Mouse (Mus musculus): Measurements from ENCODE around the gene Lrig2. TPM values are rescaled to one million over a fixed set of nuclear protein-coding genes. Genes with fewer than 3 reads are reported as not detected.

Lrig2 gene
- total RNA-seq, 2 experiments from 2014 or later, result 28.1 to 34.3 TPM

Other genes starting within 250 kb of the Lrig2 start
- 10 to 100 TPM; 23.0 to 23.2 TPM for gene Slc16a1, start 126.8 kb upstream of the Lrig2 start, total RNA-seq (2021)

Measured in left cerebral cortex, postnatal 25 days (tissue).